In the genomic region with DNA sequence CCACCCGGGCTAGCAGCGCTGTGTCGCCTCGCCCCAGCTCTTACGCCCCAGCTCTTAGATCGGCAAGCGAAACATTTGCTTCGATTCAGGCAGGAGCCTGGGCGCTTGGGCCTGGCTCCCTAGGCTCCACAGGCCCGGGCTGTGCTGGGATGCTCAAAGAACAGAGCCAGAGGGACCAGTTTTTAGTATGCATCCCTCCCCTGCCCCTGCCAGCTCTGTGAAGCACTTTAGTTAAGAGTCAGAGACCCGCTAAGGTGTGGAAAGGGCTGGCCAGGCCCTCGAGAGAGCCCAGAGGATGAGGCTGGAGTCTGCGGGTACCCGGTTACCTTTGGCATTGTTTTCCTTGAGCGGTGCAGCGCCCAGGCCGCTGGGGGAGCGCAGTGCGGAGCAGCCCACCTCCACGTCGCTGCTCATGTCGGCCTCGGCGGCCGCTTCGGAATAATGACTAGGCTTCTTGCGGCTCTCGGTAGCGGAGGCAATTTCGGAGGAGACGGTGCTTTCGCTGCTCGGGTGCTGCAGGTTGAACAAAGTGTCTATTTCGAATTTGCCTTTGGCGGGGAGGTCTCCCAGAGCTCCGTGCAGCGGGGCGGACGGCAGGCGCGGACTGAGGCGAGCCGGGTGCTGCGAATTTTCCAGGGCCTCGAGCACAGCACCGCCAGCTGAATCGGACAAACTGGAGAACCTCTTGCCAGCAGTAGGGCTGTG, we compare ENCODE assay signal across 11 mouse cellular contexts. TPM values are rescaled to one million over a fixed set of nuclear protein-coding genes. Genes with fewer than 3 reads are reported as not detected.
DNase-seq lines count a peak whose midpoint lies in the region; ATAC-seq lines count a peak whose summit lies in the region.
"Had no signal": no experiment of that assay in that cellular context is flagged by ENCODE, and none has a peak within 500 bp of the region (broad histone marks: within the 10 kb centered on the region; RNA-seq: fewer than 3 reads in every experiment).

No protein-coding gene starts in this region.

- no peak for ATAC-seq in megakaryocyte, adult 5-6 weeks (ENCODE audit: poor library complexity, severe bottlenecking)
- no peak for ATAC-seq in embryonic facial prominence, embryonic 13.5 days (ENCODE audit: insufficient number of reproducible peaks, insufficient read depth, low FRiP score, low TSS enrichment, low read depth)
- ATAC-seq in neural tube, embryonic 15.5 days (ENCODE audit: low FRiP score), result no peak

- peaks cover 65% of the 10 kb centered on the region for H3K4me1 ChIP-seq in megakaryocyte, embryonic 14.5 days
- H3K4me1 ChIP-seq in embryonic facial prominence, embryonic 13.5 days, result peaks cover 35% of the 10 kb centered on the region
- H3K4me1 ChIP-seq in limb, embryonic 10.5 days, result peaks cover 54% of the 10 kb centered on the region
- peaks cover 16% of the 10 kb centered on the region for H3K4me1 ChIP-seq in neural tube, embryonic 15.5 days

- no peak overlapping the region for H3K27ac ChIP-seq in embryonic facial prominence, embryonic 13.5 days
- peak overlapping the region; percentile 73 for H3K27ac ChIP-seq in limb, embryonic 10.5 days
- H3K27ac ChIP-seq in neural tube, embryonic 15.5 days (replicated peaks), result no peak overlapping the region
- H3K27ac ChIP-seq: macrophage; stomach, embryonic 15.5 days had no signal

- H3K4me2 ChIP-seq in embryonic facial prominence, embryonic 13.5 days, result peak overlapping the region; percentile 24
- no peak overlapping the region for H3K4me2 ChIP-seq in neural tube, embryonic 15.5 days
- H3K4me2 ChIP-seq: stomach, embryonic 15.5 days had no signal

- H3K9me3 ChIP-seq in megakaryocyte, embryonic 14.5 days, result peaks cover 8% of the 10 kb centered on the region; the same call in 1 of the 2 replicates
- no peaks in the 10 kb centered on the region for H3K9me3 ChIP-seq in embryonic facial prominence, embryonic 13.5 days
- no peaks in the 10 kb centered on the region for H3K9me3 ChIP-seq in limb, embryonic 10.5 days (replicated peaks)
- H3K9me3 ChIP-seq in neural tube, embryonic 15.5 days (replicated peaks), result no peaks in the 10 kb centered on the region
- H3K9me3 ChIP-seq: stomach, embryonic 15.5 days had no signal

- peaks cover 99% of the 10 kb centered on the region for H3K27me3 ChIP-seq in megakaryocyte, embryonic 14.5 days (replicated peaks)
- H3K27me3 ChIP-seq in embryonic facial prominence, embryonic 13.5 days, result peaks cover 99% of the 10 kb centered on the region
- peaks cover 100% of the 10 kb centered on the region for H3K27me3 ChIP-seq in limb, embryonic 10.5 days (ENCODE audit: low read depth, poor library complexity, severe bottlenecking)
- H3K27me3 ChIP-seq in neural tube, embryonic 15.5 days (replicated peaks), result peaks cover 75% of the 10 kb centered on the region

- H3K9ac ChIP-seq in embryonic facial prominence, embryonic 13.5 days, result 0 out of 2 replicates have a peak overlapping the region, but pooled peaks have one; percentile 32
- H3K9ac ChIP-seq in neural tube, embryonic 15.5 days (replicated peaks), result no peak overlapping the region
- H3K9ac ChIP-seq: stomach, embryonic 15.5 days had no signal

- DNase-seq in limb, embryonic 10.5 days (ENCODE audit: low spot score), result peak; percentile 78
- DNase-seq in layer of hippocampus, adult 18-20 months (ENCODE audit: low spot score in 2 of 2), result no peak
- no peak for DNase-seq in cerebellum, adult 18-20 months
- DNase-seq: layer of hippocampus, adult 9-11 months had no signal

- WGBS in embryonic facial prominence, embryonic 13.5 days, result under 1% methylated on average over 47 of the region's 47 CpGs
- under 1% methylated on average over 47 of the region's 47 CpGs for WGBS in limb, embryonic 10.5 days
- under 1% methylated on average over 47 of the region's 47 CpGs for WGBS in neural tube, embryonic 15.5 days

- H3K36me3 ChIP-seq in megakaryocyte, embryonic 14.5 days (replicated peaks; ENCODE audit: low read length), result no peaks in the 10 kb centered on the region
- no peaks in the 10 kb centered on the region for H3K36me3 ChIP-seq in embryonic facial prominence, embryonic 13.5 days
- H3K36me3 ChIP-seq in limb, embryonic 10.5 days, result no peaks in the 10 kb centered on the region
- no peaks in the 10 kb centered on the region for H3K36me3 ChIP-seq in neural tube, embryonic 15.5 days
- H3K36me3 ChIP-seq: stomach, embryonic 15.5 days had no signal

- peak overlapping the region; percentile 66 for H3K4me3 ChIP-seq in megakaryocyte, embryonic 14.5 days (replicated peaks)
- H3K4me3 ChIP-seq in embryonic facial prominence, embryonic 13.5 days, result peak overlapping the region; percentile 21
- H3K4me3 ChIP-seq in limb, embryonic 10.5 days, result peak overlapping the region; percentile 48
- H3K4me3 ChIP-seq in neural tube, embryonic 15.5 days (replicated peaks), result peak overlapping the region; percentile 6; the same call in 1 of the 2 replicates
- H3K4me3 ChIP-seq: stomach, embryonic 15.5 days had no signal

RNA-seq across cellular contexts. Expression of a gene that starts 0.5 kb away (rescaled TPM):
- polyA plus RNA-seq in megakaryocyte, embryonic 14.5 days (2012; ENCODE audit: insufficient read depth, low replicate concordance), result not detected in 2 replicates
- not detected in 2 replicates for total RNA-seq in megakaryocyte, adult 5-6 weeks (2015)
- total RNA-seq in megakaryocyte, adult 5-6 weeks (2017), result not detected in 2 replicates
- polyA plus RNA-seq in embryonic facial prominence, embryonic 13.5 days (2015; fragmentation: Nextera tagmentation; extraction: Ambion mirVana), result not detected in 2 replicates
- 0.84 TPM in 1 of 2 replicates, not detected in the other for polyA plus RNA-seq in limb, embryonic 10.5 days (2016; fragmentation: Nextera tagmentation; extraction: Ambion mirVana)
- polyA plus RNA-seq in neural tube, embryonic 15.5 days (2015; fragmentation: Nextera tagmentation; extraction: Ambion mirVana), result 0.23 and 0.42 TPM in 2 replicates
- not detected for total RNA-seq in layer of hippocampus, adult 18-20 months (2021)
- total RNA-seq: gastrocnemius, adult 18-20 months had no signal
- polyA plus RNA-seq: macrophage; stomach, embryonic 15.5 days had no signal

RNA-seq across cellular contexts. Expression of a gene that starts 9.3 kb away (rescaled TPM):
- polyA plus RNA-seq in megakaryocyte, embryonic 14.5 days (2012; ENCODE audit: insufficient read depth, low replicate concordance), result not detected in 2 replicates
- total RNA-seq in megakaryocyte, adult 5-6 weeks (2015), result not detected in 2 replicates
- total RNA-seq in megakaryocyte, adult 5-6 weeks (2017), result not detected in 2 replicates
- not detected in 2 replicates for polyA plus RNA-seq in embryonic facial prominence, embryonic 13.5 days (2015; fragmentation: Nextera tagmentation; extraction: Ambion mirVana)
- polyA plus RNA-seq in limb, embryonic 10.5 days (2016; fragmentation: Nextera tagmentation; extraction: Ambion mirVana), result 9.3 and 17.8 TPM in 2 replicates
- polyA plus RNA-seq in neural tube, embryonic 15.5 days (2015; fragmentation: Nextera tagmentation; extraction: Ambion mirVana), result 0.14 and 0.20 TPM in 2 replicates
- not detected for total RNA-seq in layer of hippocampus, adult 18-20 months (2021)
- total RNA-seq: gastrocnemius, adult 18-20 months had no signal
- polyA plus RNA-seq: macrophage; stomach, embryonic 15.5 days had no signal

RNA-seq across cellular contexts. Expression of a gene that starts 16.0 kb away (rescaled TPM):
- not detected in 2 replicates for polyA plus RNA-seq in megakaryocyte, embryonic 14.5 days (2012; ENCODE audit: insufficient read depth, low replicate concordance)
- total RNA-seq in megakaryocyte, adult 5-6 weeks (2015), result not detected in 2 replicates
- not detected in 2 replicates for total RNA-seq in megakaryocyte, adult 5-6 weeks (2017)
- not detected in 2 replicates for polyA plus RNA-seq in embryonic facial prominence, embryonic 13.5 days (2015; fragmentation: Nextera tagmentation; extraction: Ambion mirVana)
- polyA plus RNA-seq in limb, embryonic 10.5 days (2016; fragmentation: Nextera tagmentation; extraction: Ambion mirVana), result 26.0 and 44.8 TPM in 2 replicates
- polyA plus RNA-seq in neural tube, embryonic 15.5 days (2015; fragmentation: Nextera tagmentation; extraction: Ambion mirVana), result 0.38 and 0.43 TPM in 2 replicates
- not detected for total RNA-seq in layer of hippocampus, adult 18-20 months (2021)
- total RNA-seq: gastrocnemius, adult 18-20 months had no signal
- polyA plus RNA-seq: macrophage had no signal

RNA-seq across cellular contexts. Expression of a gene that starts 20.5 kb away (rescaled TPM):
- not detected in 2 replicates for polyA plus RNA-seq in megakaryocyte, embryonic 14.5 days (2012; ENCODE audit: insufficient read depth, low replicate concordance)
- total RNA-seq in megakaryocyte, adult 5-6 weeks (2015), result not detected in 2 replicates
- total RNA-seq in megakaryocyte, adult 5-6 weeks (2017), result not detected in 2 replicates
- not detected in 2 replicates for polyA plus RNA-seq in embryonic facial prominence, embryonic 13.5 days (2015; fragmentation: Nextera tagmentation; extraction: Ambion mirVana)
- 31.0 and 34.6 TPM in 2 replicates for polyA plus RNA-seq in limb, embryonic 10.5 days (2016; fragmentation: Nextera tagmentation; extraction: Ambion mirVana)
- polyA plus RNA-seq in neural tube, embryonic 15.5 days (2015; fragmentation: Nextera tagmentation; extraction: Ambion mirVana), result 4.1 and 9.2 TPM in 2 replicates
- total RNA-seq in layer of hippocampus, adult 18-20 months (2021), result not detected
- total RNA-seq: gastrocnemius, adult 18-20 months had no signal
- polyA plus RNA-seq: macrophage had no signal

RNA-seq across cellular contexts. Expression of a gene that starts 32.9 kb away (rescaled TPM):
- polyA plus RNA-seq in megakaryocyte, embryonic 14.5 days (2012; ENCODE audit: insufficient read depth, low replicate concordance), result not detected in 2 replicates
- total RNA-seq in megakaryocyte, adult 5-6 weeks (2015), result not detected in 2 replicates
- not detected in 2 replicates for total RNA-seq in megakaryocyte, adult 5-6 weeks (2017)
- polyA plus RNA-seq in embryonic facial prominence, embryonic 13.5 days (2015; fragmentation: Nextera tagmentation; extraction: Ambion mirVana), result 0.14 TPM in 1 of 2 replicates, not detected in the other
- 51.1 and 68.0 TPM in 2 replicates for polyA plus RNA-seq in limb, embryonic 10.5 days (2016; fragmentation: Nextera tagmentation; extraction: Ambion mirVana)
- 61.8 and 83.6 TPM in 2 replicates for polyA plus RNA-seq in neural tube, embryonic 15.5 days (2015; fragmentation: Nextera tagmentation; extraction: Ambion mirVana)
- not detected for total RNA-seq in layer of hippocampus, adult 18-20 months (2021)
- polyA plus RNA-seq: macrophage had no signal

Comparison
In these comparisons a context has a peak if more than half of its experiments do, and no peak if none do; other contexts are left out.
1. H3K4me3 ChIP-seq: peak in every context shown above with its lines; median percentile 66 in megakaryocyte, embryonic 14.5 days; 48 in limb, embryonic 10.5 days; 21 in embryonic facial prominence, embryonic 13.5 days; 6 in neural tube, embryonic 15.5 days.
2. RNA of a gene that starts 16.0 kb away (polyA plus RNA-seq): 26.0 to 44.8 TPM in limb, embryonic 10.5 days; 0.38 to 0.43 TPM in neural tube, embryonic 15.5 days, not detected in megakaryocyte, embryonic 14.5 days and not detected in embryonic facial prominence, embryonic 13.5 days; every median in the first group is over 10 times any median in the second.